Mouse (Mus musculus) thymus, postnatal 10 days (tissue): ENCODE measurements around the gene Morc3.

Experiments used
- DNase-seq, 2 experiments: peaks; one replicate each; pipeline ENCODE4 v3.0.0; 2021; ENCODE audit warnings: low spot score in 2 of 2

The Morc3 gene

GRCm38 (mm10) chr16:93831627-93832395 is at the start of gene Morc3:
Gene Morc3 (plus strand): TSS chr16:93832121.
- DNase-seq: peak; percentile 99 to 100

DNA sequence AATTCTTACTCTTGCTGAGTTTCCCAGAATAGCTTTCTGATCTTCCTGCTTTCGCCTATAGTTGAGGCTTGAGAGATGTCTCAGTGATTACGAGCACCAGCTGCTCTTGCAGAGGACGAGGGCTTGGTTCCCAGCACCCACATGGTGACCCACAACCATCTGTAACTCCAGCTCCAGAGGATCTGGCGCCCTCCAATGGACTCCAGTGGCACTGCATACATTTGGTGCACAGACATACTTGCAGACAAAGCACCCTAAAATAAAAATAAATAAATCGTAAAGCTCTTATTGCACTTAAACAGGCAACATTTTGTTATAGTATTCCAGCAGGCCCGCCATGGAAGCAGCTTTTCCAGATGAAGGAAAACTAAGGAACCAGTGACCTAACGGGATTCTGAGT is 47.7 kb upstream of the Morc3 start:
- DNase-seq: no peak

GRCm38 (mm10) chr16:93785805-93786204 is 46.1 kb upstream of the Morc3 start:
- peak; percentile 37 to 74 for DNase-seq

- no peak for DNase-seq
Observed at GRCm38 (mm10) chr16:93788388-93788787, 43.5 kb upstream of the Morc3 start.

- no peak for DNase-seq
Observed at GRCm38 (mm10) chr16:93788881-93789280, 43.0 kb upstream of the Morc3 start.

DNA sequence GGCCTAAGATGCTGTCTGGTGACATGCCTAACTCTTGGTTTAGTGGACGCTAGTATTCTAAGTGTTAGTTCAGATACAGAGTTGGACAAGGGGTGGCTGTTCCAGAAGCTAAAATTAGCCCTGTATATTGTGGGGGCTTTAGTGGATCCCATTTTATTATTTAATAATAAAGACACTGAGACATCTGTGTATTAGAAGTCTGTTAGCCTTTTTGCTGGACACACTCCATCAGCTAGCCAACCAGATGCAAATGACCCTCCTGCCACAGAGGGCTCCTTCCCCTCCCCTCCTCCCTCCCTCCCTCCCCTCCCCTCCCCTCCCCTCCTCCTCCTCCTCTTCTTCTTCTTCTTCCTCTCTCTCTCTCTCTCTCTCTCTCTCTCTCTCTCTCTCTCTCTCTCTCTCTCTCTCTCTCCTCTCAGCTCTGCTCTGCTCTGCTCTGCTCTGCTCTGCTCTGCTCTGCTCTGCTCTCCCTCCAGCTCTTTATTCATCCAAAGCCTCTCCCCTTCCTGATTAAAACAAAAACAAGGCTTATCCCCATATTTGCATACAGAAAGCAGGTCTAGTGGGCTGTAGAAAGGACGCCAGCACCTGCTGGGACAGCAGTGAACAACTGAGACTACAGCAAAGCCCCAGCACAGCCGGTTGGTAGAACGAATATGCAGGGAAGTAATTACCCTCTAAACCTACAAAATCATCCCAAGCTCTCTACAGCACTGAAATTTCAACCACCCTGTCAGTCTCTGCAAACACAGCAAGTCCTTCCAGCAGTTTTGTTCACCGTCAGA is 41.8 kb upstream of the Morc3 start:
- no peak for DNase-seq

GRCm38 (mm10) chr16:93792981-93793630 is 38.8 kb upstream of the Morc3 start:
- no peak for DNase-seq

GRCm38 (mm10) chr16:93794845-93795244 is 37.1 kb upstream of the Morc3 start:
- DNase-seq: no peak

DNA sequence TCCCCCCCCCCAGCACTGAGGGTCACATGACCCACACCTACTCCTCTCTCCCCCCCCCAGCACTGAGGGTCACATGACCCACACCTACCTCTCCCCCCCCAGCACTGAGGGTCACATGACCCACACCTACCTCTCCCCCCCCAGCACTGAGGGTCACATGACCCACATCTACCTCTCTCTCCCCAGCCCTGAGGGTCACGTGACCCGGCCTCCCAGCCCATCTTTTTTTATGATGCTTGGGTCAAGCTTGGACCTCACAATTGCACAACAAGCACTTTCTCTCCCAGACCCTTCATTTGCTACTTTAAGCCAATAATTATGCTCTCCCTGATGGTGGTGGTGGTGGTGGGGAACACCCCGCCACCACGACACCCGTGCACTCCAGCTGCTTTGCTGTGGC is 36.5 kb upstream of the Morc3 start:
- DNase-seq: no peak

DNA sequence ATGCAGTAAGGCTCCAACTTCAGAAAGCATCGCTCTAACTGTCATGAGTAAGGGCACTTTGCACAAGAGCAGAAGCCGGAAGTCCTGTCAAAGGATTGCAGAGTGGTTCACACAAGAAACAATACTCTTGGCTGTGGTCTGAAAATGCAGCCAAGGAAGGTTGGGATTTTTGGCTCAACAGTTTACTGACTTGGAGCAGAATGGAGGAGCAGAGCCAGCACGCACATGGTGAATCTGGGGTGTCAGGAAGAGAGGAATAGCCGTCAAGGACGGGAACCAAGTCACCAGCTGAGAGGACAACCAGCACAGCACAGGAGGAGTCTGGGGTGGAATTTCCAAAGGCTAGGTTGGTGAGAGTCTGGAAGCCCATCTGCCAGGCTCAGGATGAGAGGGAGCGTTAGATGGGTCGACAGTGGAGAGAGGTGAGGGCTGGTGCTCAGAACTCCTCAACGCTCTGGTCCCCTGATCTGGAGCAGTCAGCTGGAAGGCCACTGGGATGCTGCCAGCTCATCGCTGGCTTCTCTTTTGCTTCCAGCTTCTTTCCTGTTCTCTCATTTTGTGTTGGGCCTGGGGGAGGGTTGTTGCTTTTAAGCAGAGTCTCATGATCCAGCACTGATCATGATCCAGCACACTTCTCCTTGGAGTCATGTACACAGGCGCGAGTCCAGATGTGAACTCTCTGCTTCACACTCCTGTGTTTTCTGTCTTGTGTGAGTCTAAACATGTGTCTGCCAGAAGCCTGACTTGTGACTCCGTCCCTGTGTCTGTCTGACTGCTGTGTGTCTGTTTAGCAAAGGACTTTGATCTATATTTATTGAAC is 34.7 kb upstream of the Morc3 start:
- no peak for DNase-seq

- DNase-seq: no peak
Observed at GRCm38 (mm10) chr16:93797841-93798492, 34.0 kb upstream of the Morc3 start.

DNA sequence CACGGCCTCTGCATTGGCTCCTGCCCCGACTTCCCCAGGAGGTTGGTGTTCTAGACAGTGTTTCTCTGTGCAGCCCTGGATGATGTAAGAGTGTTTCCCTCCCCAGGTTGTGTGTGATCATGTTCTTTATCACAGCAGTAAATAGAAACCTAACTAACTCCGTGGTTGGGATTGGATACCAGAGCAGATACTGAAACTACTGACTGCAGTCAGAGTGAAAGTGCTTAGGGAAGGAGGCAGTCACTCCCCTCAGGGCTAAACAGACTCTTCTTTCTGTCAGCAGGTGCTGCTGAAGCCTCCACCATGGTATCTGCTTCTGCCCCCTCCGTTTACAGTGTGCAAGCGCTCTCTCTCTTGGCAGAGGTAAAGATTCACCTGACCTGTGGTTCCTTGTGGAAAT is 33.3 kb upstream of the Morc3 start:
- DNase-seq: no peak

GRCm38 (mm10) chr16:93799071-93799470 is 32.9 kb upstream of the Morc3 start:
- DNase-seq: no peak

DNA sequence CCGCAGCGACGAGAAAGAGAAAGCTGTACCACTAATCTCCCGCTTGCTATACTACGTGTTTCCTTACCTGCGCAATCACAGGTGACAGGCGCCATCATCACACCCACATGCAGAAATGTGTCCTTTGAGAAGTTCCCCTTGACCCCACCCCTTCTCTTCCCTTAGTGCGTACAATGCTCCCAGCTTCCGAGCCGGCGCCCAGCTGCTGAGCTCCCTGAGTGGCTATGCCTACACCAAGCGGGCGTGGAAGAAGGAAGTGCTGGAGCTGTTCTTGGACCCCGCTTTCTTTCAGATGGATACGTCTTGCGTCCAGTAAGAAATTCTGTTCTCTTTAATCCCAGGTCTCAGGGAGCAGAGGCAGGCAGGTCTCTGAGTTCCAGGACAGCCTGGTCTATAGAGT is 32.0 kb upstream of the Morc3 start:
- DNase-seq: no peak

DNA sequence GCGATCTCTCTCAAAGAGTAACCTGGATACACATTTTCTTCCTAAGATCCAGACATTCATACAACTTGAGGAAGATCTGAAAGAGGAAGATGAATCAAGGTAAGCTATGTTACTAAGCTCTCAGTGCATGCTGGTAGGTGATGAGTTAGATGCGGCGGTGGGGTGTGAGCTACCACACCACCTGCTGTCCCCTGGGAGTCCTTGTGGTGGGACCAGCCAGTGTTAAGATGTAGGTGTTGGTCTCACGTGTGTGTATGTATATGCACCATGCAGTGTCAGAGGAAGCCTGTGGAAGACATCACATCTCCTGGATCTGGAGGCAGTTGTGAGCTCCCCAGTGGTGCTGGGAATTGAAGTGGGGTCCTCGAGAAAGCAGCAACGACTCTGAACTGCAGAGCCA is 24.8 kb upstream of the Morc3 start:
- no peak for DNase-seq

- no peak for DNase-seq
Observed at GRCm38 (mm10) chr16:93807961-93808554, 23.9 kb upstream of the Morc3 start.

GRCm38 (mm10) chr16:93815856-93816736 is 15.8 kb upstream of the Morc3 start:
- peak; percentile 79 to 84 for DNase-seq

DNA sequence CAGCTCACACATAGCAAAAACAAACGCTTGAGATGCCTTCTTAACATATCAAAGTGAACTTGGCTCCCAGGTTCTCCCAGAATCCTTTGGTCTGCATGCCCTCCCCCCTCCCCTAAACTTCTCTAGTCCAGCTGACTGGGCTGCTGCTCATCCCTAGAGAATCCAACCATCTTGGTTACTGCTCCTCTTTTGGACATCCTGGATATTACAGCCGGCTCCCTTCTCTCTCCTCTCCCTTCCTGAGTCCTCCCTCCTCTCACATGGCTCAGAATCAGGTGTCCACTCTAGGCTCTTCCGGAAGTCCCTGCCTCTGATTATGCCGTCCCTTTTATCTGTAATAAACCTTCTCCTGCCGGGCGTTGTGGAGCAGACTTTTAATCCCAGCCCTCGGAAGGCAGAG is 15.1 kb upstream of the Morc3 start:
- peak in 1 of 2 experiments; percentile 20 for DNase-seq

GRCm38 (mm10) chr16:93817371-93817770 is 14.6 kb upstream of the Morc3 start:
- DNase-seq: no peak
